Mouse (Mus musculus) forelimb bud, embryonic 11.5 days (tissue): ENCODE results near the gene Phf21a.

Experiments used
- DNase-seq: peaks from one replicate; pipeline ENCODE4 v3.0.0-alpha.2; 2012; ENCODE audit warnings: low read depth, low spot score

Phf21a gene

DNA sequence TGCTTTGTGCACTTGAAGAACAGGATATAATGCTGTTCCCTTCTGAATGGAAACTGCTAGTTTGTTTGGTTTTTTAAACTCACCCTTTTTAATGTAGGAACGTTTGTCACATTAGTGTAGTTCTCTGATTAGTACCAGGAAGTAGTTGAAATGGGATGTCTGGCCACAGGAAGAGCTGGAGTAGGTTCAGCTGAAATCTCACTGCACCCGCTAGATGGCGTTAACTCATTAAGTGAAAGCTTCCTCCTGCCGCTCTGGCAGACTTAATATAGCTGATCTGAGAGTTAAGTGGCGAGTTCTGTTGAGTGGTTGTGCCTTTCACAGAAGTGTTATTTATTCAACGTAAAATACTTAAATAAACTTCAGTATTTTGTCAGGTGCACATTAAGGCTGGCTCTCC lies 203.5 kb downstream of the Phf21a start:
- DNase-seq, result peak; percentile 75

DNA sequence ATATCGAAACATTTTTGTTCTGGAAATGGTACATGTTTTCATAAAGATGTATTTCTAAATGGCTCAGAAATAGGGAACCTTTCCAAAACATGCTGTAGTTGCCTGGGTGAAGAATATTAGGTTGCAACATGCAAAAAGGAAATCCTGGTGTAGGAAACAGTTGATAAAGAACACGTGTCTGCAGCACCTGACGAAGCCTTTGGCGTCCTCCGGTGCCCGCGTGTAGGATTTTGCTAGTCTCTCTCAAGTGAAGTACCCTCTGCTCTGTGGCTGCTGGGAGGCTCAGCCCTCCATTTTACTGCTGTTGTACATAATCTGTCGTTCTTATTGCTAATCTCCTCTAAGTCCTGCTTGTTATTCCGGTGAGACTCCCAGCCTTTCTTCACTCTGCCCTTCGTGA lies 207.0 kb downstream of the Phf21a start:
- DNase-seq, result no peak

DNA sequence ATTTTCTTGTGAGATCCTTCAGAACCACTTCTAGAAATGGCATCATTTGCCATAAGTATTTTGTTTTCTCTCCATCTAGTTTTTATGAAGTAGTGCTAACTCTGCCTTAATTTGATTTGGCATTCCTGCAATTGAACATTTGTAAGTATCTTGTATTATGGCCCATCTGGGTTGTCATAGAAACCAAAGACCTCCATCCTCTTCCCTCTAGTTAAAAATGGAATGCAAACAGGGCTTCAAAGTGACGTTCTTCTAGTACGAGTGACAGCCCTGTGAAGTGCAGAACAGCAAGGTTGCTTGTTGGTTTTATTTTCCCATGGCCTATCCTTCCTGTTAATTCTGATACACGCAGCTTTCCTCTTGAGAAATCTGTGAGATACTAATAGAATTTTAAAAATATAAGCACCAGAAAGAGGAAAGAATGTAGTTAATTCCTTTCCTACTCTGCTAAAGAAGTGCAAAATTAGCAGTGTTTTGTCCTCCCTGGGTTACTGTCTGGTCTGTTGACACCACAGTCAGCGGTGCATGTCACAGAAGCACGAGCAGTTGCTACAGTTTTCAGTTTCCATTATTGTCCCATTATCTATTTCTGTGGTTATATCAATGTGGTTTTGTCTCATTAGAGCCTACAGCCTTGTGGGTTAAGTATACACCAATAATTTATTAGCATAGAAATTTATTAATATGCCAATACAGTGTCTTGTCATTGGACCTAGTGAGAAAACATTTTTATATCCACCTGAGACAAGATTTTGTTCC lies 209.1 kb downstream of the Phf21a start:
- DNase-seq, result no peak

DNA sequence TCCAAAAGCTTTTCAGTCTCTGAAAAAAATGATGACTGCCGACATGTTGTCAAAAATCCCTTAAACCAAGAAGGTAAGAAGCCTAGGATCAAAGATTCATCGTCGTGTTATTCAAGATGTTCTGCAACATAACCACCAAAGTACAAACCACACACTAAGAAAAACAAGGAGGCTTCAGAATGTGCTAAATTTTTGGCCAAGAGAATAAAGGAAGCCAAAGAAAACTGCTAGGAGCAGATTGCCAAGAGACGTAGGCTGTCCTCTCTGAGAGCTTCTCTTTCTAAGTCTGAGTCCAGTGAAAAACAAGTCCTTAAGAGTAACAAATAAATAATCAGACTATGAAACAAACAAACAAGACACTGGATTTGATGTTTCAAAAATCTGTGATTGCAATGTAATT lies 219.6 kb downstream of the Phf21a start:
- DNase-seq, result no peak

DNA sequence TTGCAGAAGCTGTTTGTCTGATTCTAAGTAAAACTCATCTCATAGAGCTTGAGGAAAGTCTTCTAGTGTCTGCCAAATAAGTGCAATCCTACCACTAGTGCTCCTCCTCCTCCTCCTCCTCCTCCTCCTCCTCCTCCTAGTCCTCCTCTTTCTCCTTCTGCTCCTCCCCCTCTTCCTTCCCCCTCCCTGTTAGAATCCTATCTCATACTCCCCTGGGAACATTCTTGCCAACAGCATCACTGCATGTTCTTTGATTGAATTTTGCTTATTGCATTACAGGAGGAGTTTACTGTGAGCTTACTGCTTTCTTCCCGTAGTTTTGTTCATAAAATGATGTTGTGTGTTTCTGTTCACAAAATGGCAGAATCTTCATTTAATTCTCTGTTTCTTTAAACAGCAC lies 221.1 kb downstream of the Phf21a start:
- DNase-seq, result no peak

DNA sequence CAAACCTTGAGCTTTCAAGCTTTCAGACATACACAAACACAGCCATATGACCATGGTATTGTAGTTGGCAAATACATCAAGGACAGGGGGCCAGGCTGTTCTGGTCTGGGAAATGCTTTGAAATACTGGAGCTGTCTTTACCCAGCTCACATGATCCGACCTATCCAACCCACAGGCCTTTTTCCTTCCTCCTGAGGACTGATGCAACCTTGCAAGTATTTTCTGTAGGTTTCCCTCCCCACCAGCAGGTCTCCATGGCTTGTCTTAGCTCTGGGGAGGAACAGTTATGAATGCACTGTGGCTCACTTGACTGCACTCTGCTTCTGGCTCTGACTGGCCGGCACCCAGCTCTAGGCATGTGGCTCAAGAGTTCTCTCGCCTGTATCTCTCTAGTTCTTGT lies 223.7 kb downstream of the Phf21a start:
- DNase-seq, result no peak

GRCm38 (mm10) chr2:92317228-92317627 lies 224.3 kb downstream of the Phf21a start:
- no peak for DNase-seq

DNA sequence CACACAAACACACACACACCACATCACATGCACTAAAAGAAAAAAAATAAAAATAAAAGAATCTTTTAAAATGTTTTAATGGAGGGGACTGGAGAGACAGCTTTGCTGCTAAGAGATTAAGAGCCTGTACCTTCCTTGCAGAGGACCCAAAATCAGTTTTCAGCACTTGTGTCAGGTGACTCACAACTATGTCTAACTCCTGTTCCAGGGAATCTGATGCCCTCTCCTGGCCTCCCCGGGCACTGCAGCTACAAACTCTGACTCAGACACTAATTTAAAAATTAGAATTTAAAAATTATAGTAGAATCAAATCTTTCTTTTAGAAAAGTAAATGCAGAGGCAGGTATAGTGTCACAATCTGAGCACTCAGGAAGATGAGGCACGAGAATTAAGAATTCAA lies 229.8 kb downstream of the Phf21a start:
- DNase-seq, result no peak

DNA sequence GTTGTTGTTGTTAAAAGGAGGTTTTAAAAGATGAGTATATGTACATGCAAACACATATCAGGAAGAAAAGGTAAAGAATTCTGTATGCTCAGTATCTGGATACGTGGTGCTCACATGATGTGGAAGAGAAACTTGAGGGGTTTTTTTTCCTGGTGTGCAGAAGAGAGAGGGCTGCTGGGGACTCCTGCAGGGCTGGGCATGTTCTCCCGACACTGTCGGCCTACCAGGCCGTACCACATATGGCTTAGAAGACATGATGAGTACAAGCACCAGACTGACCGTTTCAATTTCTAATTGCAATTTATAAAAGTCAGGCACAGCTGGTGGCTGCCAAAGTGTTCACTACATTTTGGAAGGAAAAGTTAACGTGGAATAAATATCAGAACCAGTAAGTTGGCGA lies 232.8 kb downstream of the Phf21a start:
- DNase-seq, result no peak

GRCm38 (mm10) chr2:92326221-92326620 lies 233.3 kb downstream of the Phf21a start:
- DNase-seq, result no peak

GRCm38 (mm10) chr2:92327601-92328000 lies 234.7 kb downstream of the Phf21a start:
- DNase-seq, result no peak

GRCm38 (mm10) chr2:92328206-92328605 lies 235.3 kb downstream of the Phf21a start:
- DNase-seq, result no peak

DNA sequence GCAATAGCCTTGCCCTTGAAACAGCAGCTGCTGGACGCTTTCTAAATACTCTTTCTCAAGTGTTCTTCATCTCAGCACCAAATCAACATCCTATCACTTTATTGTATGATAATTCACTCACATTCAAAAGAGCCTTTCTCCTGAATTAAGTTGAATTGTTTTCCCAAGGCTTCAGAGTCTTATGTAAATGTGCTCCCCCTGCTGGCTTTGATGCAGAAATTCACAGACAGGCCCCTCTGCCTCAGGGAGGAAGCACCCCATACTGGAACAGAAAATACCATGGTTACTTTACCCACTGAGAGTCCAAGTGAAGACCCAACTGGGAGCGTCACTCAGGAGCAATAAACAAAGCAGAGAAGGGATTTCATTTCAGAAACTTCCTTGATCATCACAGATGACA lies 237.9 kb downstream of the Phf21a start:
- DNase-seq, result peak; percentile 24

DNA sequence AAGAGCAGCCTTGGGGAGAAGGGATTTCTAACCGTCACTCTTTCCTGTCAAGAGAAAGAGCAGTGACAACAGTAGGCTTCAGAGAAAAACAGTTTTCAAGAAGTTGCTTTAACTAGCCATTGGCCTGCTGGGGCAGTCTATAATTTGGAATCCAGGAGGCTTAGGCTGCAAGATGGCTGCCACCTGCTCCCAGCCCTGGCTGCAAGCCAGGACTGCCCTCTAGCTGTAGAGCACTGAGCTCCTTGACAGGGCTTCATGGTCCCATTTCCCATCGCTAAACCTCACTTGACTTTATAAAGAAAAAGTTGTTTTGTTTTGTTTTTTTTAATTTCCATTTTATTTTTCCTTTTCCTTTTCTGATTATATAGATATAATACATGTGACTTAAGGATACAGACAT lies 238.5 kb downstream of the Phf21a start:
- peak; percentile 17 for DNase-seq

DNA sequence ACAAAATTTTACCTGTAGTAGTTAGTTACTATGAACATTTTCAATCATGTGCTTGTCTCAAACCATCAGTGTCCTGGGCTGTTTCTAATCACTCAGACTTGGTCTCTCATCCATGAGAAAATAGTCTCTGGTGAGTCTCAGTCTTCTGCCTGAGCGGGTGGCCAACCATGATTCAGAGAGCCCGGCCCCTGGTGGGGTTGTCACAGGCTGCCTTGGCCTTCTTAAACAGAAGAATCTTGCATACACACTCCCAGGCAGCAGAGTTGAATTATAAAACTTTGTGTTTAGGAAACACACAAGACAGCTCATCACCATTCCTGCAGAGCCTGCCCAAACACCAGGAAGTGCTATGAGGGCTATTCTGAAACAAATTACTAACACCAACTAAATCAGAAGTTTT lies 239.0 kb downstream of the Phf21a start:
- no peak for DNase-seq

GRCm38 (mm10) chr2:92342418-92342817 lies 249.5 kb downstream of the Phf21a start:
- no peak for DNase-seq

DNA sequence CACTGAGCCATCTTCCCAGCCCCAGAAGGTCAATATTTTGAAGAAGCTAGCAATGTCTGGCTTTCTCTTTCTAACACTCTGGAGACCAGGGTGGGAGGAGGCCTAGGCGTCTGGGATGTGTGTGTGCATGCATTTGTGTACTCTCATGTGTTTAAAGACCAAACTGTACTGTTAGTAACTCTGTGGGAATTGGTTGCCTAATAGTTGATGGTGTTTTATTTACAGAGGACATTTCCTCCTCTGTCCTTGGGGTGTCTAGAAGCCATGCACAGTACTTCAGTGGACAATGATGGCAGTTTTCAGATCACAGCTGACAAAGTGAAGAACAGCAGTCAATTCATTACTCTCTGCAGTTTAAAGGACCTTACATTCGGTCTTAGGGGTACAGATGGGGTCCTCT lies 254.3 kb downstream of the Phf21a start:
- DNase-seq, result no peak

- DNase-seq, result no peak
Measured at GRCm38 (mm10) chr2:92349589-92350425, 256.9 kb downstream of the Phf21a start.

- DNase-seq, result no peak
Measured at GRCm38 (mm10) chr2:92350686-92351085, 257.8 kb downstream of the Phf21a start.

DNA sequence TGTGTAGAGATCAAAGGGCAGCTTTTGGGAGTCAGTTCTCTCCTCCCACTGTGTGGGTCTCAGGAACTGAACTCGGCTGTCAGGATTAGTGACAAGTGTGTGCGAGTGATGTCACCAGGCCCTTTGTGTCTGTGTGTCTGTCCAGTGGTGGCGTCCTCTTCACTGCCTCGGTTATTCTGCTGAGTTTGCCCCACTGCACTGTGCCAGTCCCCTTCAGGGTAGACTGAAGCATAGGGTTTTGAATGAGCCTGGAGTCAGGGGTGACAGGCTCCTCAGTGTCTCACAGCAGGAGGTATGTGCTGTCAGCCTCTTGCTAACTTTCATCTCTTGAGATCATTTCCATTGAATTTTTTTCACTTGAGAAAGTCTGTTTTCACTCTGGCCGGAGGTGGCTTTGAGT lies 260.5 kb downstream of the Phf21a start:
- DNase-seq, result no peak

DNA sequence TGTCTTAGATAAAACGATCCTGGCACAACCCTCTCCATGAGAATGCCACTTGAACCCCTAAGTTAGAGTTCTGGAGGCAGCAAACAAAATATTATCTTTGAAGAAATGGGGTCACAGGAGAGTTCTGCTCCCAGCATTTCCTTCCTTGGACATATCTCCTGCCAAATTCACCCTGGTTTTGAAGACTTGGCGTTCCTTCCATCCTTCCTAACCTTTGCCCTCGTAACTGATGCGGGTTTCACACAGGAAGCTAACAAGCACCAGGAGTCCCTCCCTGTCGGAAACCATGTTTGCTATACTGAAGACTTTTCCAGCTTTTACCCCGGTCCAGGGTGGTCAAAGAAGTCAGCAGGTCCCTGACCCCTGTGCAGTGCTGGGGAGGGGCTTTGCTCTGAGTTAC lies 261.3 kb downstream of the Phf21a start:
- no peak for DNase-seq

DNA sequence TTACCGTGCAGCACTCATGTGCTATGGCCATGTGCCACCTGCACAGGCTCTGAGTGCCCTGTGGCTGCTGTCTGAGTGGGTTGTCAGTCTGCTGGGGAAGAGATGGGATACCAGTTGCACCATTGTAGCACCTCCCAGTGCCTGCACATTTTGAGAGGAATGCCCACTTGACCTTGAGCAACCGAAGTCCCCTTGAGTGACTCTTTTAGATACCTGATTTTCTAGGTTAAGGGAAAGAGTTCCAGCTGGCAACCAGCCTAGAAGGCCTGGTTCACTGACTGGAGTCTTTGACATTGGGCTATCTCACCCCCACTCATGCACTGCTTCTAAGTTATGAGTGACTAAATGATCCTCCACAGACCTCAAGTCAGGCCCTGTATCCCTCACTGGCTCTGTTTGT lies 266.4 kb downstream of the Phf21a start:
- DNase-seq, result no peak

- no peak for DNase-seq
Measured at GRCm38 (mm10) chr2:92360186-92360823, 267.4 kb downstream of the Phf21a start.
